Mouse (Mus musculus): Measurements from ENCODE around the gene Dus3l.

Dus3l gene

DNA sequence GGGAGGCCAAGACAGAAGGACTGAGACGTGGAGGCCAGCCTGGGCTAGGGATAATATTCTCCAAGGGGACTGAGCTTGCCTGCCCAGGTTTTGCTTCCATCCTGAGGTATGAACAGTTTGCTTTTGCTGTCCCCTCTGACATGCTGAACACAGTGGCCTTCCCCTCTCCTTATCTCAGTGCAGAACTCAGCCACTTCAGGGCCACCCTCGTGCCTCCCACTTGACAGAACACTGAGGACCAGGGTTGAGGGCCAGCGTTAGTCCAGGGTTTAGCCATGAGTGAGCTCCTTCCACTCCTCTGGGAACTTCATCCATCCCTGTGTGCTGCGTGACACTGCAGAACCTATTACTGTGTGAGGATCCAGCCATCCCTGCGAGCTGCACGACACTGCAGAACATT, 24.7 kb downstream of the Dus3l start:
- DNase-seq (ENCODE audit: low read depth, low spot score), result no peak

DNA sequence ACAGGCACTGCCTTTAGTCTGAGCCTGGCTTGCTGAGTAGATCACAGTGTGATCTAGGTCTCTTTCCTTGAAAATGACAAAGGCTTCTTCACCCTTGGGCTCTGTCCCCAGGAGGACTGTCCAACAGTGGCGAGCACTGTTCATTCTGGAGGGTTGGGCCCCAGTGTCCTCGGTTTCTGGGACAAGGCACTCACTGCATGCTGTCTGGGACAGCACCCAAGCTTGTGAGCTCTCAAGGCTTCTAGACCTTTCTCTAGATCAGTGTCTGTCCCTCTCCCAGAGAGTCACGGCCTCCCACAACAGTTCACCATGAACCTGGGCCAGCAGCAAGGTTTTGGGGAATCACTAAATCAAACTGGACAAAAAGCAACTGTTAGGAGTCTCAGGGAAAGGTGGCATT, 28.0 kb downstream of the Dus3l start:
- DNase-seq (ENCODE audit: low read depth, low spot score), result no peak

DNA sequence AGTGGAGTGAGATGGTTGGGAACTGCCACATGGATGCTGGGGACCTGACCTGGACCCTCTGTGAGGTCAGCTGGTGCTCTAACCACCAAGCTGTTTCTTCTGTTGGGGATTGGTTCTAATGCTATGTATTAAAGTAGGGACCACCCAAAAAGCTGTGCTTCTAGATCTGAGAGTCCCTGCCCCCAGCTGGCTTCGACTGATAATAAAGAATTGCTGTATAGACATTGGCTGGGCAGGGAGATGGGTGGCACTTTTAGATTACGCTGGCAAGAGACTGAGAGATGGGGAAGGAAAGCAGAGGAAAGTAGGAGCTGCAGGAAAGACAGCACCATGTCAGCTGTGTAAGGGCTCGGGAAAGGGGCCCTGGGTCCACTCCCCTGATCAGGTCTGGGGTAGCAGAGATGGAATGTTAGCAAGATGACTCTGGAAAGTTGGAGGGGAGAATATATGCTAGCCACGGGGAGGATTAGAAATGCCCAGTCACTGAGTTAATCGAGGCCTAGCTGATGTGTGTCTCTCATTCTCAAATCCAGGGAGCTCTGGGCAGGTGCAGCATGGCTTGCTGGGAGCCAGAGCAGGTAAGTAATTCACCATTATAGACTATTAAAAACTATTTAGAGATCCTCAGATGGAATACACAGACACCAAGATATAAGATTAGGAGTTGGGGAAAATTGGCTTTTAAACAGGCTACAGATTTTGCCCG, 29.2 kb downstream of the Dus3l start:
- no peak for DNase-seq (ENCODE audit: low read depth, low spot score)

DNA sequence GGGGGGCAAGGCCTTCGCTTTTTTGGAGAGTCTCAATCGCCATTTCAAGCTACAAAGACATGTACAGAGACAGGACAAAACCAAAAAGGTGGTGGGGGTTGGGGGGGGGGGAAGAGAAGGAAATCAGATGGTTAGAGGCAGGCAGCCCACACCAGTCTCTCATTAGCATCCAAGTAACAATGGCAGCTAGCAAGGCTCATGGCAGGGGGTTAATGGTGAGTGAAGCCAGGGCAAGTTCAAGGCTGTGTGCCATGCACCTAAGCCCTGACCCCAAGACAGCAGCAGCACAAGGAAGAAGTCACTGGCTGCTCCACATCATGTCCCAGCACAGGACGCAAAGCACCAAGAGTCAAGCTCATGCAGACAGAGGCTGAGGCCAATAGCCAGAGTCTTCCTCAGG, 34.7 kb downstream of the Dus3l start:
- peak; percentile 67 for DNase-seq (ENCODE audit: low read depth, low spot score)

DNA sequence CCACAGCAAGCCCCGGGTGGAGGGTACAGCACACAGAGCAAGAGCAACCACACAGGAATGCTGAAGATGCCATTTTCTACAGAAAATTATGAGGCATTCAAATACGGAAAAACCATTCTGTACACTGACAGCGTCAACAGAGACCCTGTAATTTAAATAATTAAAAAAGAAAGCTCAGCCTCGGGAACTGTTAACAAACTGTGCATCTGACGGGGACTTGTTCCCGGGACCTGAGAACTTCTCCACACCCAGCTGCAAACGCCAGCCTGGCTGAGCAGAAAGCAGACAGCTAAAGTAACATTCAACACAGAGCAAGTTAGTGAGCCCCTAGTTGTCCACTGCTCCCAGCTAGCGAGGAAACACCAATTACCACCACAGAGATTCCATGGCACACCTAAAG, 37.5 kb downstream of the Dus3l start:
- no peak for DNase-seq (ENCODE audit: low read depth, low spot score)

DNA sequence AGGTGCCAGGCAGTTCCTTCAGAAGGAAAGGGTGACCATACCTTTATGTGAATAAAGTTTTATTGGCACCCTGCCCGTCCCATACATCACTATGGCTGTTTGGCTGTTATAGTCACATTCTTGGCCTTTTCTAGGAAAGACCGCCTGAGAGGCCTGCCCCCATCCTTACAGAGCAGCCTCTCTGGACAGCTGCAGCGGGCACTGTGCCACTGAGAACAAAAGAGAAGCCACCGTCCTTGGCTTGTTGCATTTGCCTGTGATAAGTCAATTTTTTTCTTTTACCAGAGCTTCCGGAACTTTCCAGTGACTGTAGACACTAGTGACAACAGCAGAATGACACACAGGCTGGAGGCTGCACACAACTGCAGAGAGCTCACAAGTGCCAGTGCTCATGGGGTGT, 40.4 kb downstream of the Dus3l start:
- DNase-seq (ENCODE audit: low read depth, low spot score), result no peak

DNA sequence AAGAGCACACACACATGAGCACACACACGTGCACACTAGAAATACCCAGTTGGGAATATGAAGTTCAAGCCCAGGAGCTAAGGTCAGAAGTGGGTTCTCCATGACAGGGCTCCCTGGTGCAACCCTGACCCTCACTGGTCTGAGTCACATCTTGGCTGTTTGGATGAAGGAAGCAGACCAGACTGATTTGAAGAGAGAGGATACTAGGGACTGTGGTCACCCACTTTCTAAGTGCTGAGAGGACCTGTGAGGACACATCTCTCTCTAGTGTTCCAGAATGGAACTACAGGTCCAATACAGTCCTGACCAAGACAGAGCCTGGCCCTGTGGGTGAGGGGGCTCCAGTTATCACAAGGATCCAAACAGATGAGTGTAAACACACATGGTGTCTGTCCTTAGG, 41.2 kb downstream of the Dus3l start:
- no peak for DNase-seq (ENCODE audit: low read depth, low spot score)

DNA sequence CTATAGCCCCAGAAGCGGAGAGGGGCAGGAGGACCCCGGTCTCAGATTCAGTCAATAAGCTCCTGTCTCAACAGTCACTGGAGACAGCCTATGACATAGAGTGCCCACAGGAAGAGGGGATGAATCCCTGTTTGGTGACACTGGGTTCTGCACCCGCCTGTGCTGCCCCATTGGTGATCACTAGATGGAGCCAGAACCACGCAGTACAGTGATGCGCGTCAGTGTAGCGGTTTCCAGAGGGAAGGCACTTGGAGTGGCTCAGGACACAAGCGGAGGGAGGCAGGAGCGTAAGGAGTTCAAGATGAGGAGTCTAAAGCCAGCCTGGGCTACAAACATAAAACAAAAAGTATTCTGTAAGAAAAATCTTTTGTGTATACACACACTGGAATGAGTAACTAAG, 44.0 kb downstream of the Dus3l start:
- peak; percentile 83 for DNase-seq (ENCODE audit: low read depth, low spot score)

DNA sequence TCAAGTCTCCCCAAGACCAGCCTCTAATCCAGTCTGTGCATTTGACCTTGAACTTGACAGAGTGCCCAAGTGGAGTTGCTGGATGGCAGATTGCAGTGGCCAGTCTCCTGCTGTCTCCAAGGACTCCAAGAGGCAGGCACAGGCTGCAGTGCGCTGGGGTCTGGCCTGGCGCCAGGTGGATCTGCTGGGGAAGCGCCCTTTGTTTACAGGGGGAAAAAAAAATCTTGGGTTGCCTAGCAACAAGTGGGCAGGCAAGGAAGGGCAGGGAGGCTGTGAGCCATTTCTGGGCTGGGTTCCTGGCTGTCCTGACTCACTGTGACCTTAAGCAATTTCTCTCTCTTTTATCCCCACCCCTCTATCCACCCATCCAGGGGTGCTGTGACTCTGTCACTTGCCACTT, 45.7 kb downstream of the Dus3l start:
- DNase-seq (ENCODE audit: low read depth, low spot score), result peak; percentile 87

DNA sequence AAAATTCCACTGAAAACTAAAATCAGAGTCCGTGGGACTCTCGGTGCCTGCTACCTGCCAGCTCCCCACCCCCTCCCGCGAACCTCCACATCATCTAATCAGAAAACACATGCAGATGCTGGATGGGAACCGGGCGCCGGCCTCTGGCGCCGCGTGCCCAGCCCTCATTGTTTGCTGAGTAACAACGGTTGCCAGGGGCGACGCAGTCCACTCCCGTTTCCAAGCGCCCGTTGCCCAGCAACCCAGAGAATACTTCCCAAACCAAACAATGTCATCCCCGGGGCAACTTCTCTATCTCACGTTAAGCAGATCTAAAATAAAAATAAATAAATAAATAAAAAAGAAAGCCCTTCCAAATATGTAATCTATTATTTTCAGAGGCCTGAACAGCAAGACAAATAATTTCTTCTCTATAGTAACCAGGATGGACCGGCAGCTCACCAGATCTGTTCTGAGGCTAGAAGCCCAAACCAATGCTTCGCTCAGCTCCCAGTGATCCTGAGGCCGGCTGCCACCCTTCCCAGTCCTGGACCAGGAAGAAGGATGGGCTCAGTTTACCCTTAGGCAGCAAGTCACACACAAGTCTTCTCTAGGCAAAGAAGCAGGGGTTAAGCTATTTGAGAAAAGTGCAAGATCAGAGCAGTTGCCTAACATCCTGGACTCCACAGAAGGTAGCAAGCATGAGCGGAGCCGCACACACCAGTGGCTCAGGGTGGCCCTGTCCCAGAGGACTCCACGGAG, 49.9 kb downstream of the Dus3l start:
- peak; percentile 93 for DNase-seq (ENCODE audit: low read depth, low spot score)

DNA sequence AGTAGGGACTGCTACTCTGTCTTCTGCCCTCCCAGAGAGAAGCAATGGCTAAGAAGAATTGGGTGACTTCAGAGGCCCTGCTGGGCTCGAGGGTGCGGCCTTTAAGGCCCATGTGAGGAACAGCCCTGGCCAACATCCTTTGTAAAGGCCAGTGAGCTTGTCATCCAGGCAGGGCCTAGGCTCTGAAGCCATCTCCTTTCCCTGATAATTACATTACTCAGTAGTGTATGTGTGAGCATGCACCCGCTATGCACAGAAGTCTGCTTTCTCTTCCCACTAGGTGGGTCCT, 50.4 kb downstream of the Dus3l start:
- DNase-seq (ENCODE audit: low read depth, low spot score), result no peak

DNA sequence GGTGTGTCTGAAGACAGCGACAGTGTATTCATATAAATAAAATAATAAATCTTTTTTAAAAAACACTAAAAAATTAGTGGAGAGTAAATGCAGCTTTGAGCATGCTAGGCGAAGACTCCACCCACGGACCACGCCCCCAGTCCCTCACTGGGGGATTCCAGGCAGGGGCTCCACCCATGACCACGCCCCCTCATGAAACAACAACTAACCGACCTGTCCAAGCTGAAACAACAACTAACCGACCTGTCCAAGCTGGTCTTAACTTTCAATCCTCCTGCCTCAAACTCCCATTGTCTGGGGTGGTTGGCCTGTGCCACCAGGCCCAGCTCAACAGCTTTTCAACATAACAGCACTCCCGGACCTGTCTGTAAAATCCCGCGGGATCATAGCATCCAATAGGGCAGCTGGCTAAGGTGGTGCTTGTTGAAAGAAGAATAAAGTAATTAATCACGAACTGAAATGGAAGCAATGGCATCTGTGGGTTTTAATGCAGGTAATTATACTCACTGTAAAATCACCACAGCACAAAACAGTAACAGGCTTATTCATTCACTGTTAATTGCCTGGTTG, 53.6 kb downstream of the Dus3l start:
- DNase-seq (ENCODE audit: low read depth, low spot score), result peak; percentile 83

DNA sequence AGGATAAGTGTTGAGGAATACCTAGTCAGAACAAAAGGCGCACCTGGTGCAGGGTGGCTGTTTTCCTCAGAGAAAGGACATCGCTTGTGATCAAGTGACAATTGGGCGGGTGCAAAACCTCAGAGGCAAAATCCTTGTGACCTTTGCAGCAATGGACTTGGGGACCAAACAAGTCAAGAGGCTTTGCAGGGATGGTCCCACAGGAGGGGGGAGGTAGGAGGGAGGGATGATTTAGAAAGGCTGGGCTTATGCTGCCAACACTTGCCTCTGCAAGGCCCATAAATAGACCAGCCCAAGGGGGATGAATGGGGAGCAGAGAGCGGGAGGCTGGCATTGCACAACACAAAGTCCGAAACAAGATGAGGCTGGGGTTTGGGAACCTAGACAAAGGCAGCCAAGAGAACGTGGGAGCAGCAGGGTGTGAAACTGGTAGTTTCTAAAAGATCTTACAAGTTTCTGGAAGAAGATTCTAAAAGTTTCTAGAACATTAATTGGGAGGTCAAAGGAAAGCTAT, 54.5 kb downstream of the Dus3l start:
- no peak for DNase-seq (ENCODE audit: low read depth, low spot score)
